Mouse (Mus musculus): Measurements from ENCODE around the gene Cnot10.

GRCm38 (mm10) chr9:114680531-114680930 is 40.5 kb upstream of the Cnot10 start:
- no peak for TF ChIP-seq POLR2A (IDR thresholded peaks at IDR 0.05; ENCODE audit: insufficient read depth, low read length)
- no peak for TF ChIP-seq CTCF (IDR thresholded peaks at IDR 0.05; ENCODE audit: low read depth, low read length)

Data from ES-Bruce4 (cell line).